Mouse (Mus musculus) adrenal gland, adult 8-10 months (tissue): ENCODE data around the gene Strip2. TPM values are rescaled to one million over a fixed set of nuclear protein-coding genes. Genes with fewer than 3 reads are reported as not detected.
A peak's percentile ranks its signal among the peaks of the same experiment; 100 is the strongest.

Experiments
- DNase-seq: peaks from one replicate; pipeline ENCODE4 v3.0.0; 2022
- total RNA-seq, 4 experiments: library from RNA; stranded (reverse); gene quantifications; 2 replicates each; pipeline ENCODE4 v1.2.4; 2022

The Strip2 gene
- total RNA-seq, 4 experiments from 2014 or later: 1.2 to 2.0 (median 1.7) TPM

GRCm38 (mm10) chr6:29930665-29931064, 13.9 kb downstream of the Strip2 start:
- no peak for DNase-seq

- DNase-seq: no peak
Measured at GRCm38 (mm10) chr6:29931181-29931580, 14.4 kb downstream of the Strip2 start.

GRCm38 (mm10) chr6:29935741-29936140, 18.9 kb downstream of the Strip2 start:
- DNase-seq: no peak

- no peak for DNase-seq
Measured at GRCm38 (mm10) chr6:29940428-29940827, 23.6 kb downstream of the Strip2 start.

GRCm38 (mm10) chr6:29941036-29941435, 24.2 kb downstream of the Strip2 start:
- DNase-seq: no peak

GRCm38 (mm10) chr6:29944465-29944864, 27.7 kb downstream of the Strip2 start:
- DNase-seq: no peak

- DNase-seq: no peak
Measured at GRCm38 (mm10) chr6:29946568-29946967, 29.8 kb downstream of the Strip2 start.

GRCm38 (mm10) chr6:29947823-29948222, 31.0 kb downstream of the Strip2 start:
- no peak for DNase-seq

GRCm38 (mm10) chr6:29956749-29957148, 39.9 kb downstream of the Strip2 start:
- DNase-seq: peak; percentile 44

GRCm38 (mm10) chr6:29958669-29959068, 41.9 kb downstream of the Strip2 start:
- DNase-seq: no peak

GRCm38 (mm10) chr6:29961081-29961480, 44.3 kb downstream of the Strip2 start:
- no peak for DNase-seq

- DNase-seq: no peak
Measured at GRCm38 (mm10) chr6:29967917-29968316, 51.1 kb downstream of the Strip2 start.

- no peak for DNase-seq
Measured at GRCm38 (mm10) chr6:29973341-29973740, 56.5 kb downstream of the Strip2 start.

- no peak for DNase-seq
Measured at GRCm38 (mm10) chr6:29974836-29975235, 58.0 kb downstream of the Strip2 start.

- DNase-seq: peak; percentile 20
Measured at GRCm38 (mm10) chr6:29980461-29980860, 63.6 kb downstream of the Strip2 start.

- DNase-seq: no peak
Measured at GRCm38 (mm10) chr6:29981797-29982196, 65.0 kb downstream of the Strip2 start.

GRCm38 (mm10) chr6:29985058-29985498, 68.3 kb downstream of the Strip2 start:
- DNase-seq: peak; percentile 89

- DNase-seq: no peak
Measured at GRCm38 (mm10) chr6:29985504-29985903, 68.7 kb downstream of the Strip2 start.

- no peak for DNase-seq
Measured at GRCm38 (mm10) chr6:29985986-29986385, 69.2 kb downstream of the Strip2 start.

GRCm38 (mm10) chr6:29987246-29987645, 70.4 kb downstream of the Strip2 start:
- DNase-seq: no peak

GRCm38 (mm10) chr6:29998140-29998539, 81.3 kb downstream of the Strip2 start:
- DNase-seq: no peak

- DNase-seq: no peak
Measured at GRCm38 (mm10) chr6:29998771-29999170, 82.0 kb downstream of the Strip2 start.

- DNase-seq: no peak
Measured at GRCm38 (mm10) chr6:30002628-30003027, 85.8 kb downstream of the Strip2 start.

GRCm38 (mm10) chr6:30005851-30006250, 89.0 kb downstream of the Strip2 start:
- DNase-seq: no peak

GRCm38 (mm10) chr6:30009204-30009603, 92.4 kb downstream of the Strip2 start:
- no peak for DNase-seq
